Mouse (Mus musculus) lung, postnatal 0 days (tissue): ENCODE measurements around the gene Fam186a. TPM values are rescaled to one million over a fixed set of nuclear protein-coding genes. Genes with fewer than 3 reads are reported as not detected.
"Not testable (repeated sequence)": the region's sequence is repeated elsewhere in the genome, so short reads cannot be mapped to it uniquely, and the experiment has no call there.

ENCODE experiments used
- ATAC-seq: fragments of 200-750 bp; cut with Nextera tagmentation; 2 replicates; pipeline ENCODE4 v1.8.0; 2017; ENCODE audit warnings: moderate library complexity
- DNase-seq: peaks from one replicate; pipeline ENCODE4 v3.0.0-alpha.2; 2016; ENCODE audit warnings: low spot score
- H3K27ac ChIP-seq: fragments of 300-500 bp; sonication (generic); 2 replicates; pipeline ENCODE4 v1.5.1; 2014; ENCODE audit warnings: antibody characterized with exemption, mild to moderate bottlenecking, low read length, mixed read lengths
- H3K27me3 ChIP-seq: fragments of 300-500 bp; sonication (generic); replicated peaks from 2 replicates; pipeline ENCODE4 v1.6.1; 2014; ENCODE audit warnings: low read length, mixed read lengths; ENCODE audit not compliant: insufficient read depth
- H3K36me3 ChIP-seq: fragments of 300-500 bp; sonication (generic); 2 replicates; pipeline ENCODE4 v1.6.1; 2014; ENCODE audit warnings: low read length, mixed read lengths; ENCODE audit not compliant: insufficient read depth
- H3K4me1 ChIP-seq: fragments of 300-500 bp; sonication (generic); 2 replicates; pipeline ENCODE4 v1.6.1; 2014; ENCODE audit warnings: antibody characterized with exemption, low read depth, low read length, mixed read lengths; ENCODE audit not compliant: insufficient read depth
- H3K4me2 ChIP-seq: fragments of 300-500 bp; sonication (generic); replicated peaks from 2 replicates; pipeline ENCODE4 v1.6.1; 2014; ENCODE audit warnings: low read depth, mild to moderate bottlenecking, low read length, moderate library complexity, mixed read lengths
- H3K4me3 ChIP-seq: fragments of 300-500 bp; sonication (generic); 2 replicates; pipeline ENCODE4 v1.5.1; 2014; ENCODE audit warnings: low read depth, low read length
- H3K9ac ChIP-seq: fragments of 300-500 bp; sonication (generic); replicated peaks from 2 replicates; pipeline ENCODE4 v1.6.1; 2014; ENCODE audit warnings: low read depth, mild to moderate bottlenecking
- H3K9me3 ChIP-seq: fragments of 300-500 bp; sonication (generic); 2 replicates; pipeline ENCODE4 v1.6.1; 2016; ENCODE audit warnings: low read length, mixed read lengths
- CTCF ChIP-seq: IDR thresholded peaks from 2 replicates; pipeline ENCODE4 v1.5.1; 2016; ENCODE audit warnings: antibody characterized with exemption, mild to moderate bottlenecking
- EP300 ChIP-seq: IDR thresholded peaks from 2 replicates; pipeline ENCODE4 v1.6.1; 2016; ENCODE audit warnings: antibody characterized with exemption, mild to moderate bottlenecking, control low read depth
- WGBS: fragments of 180-500 bp; shearing (Covaris S2); extraction: QIAGEN DNeasy Blood & Tissue Kit; methylation state at CpG from one replicate; pipeline ENCODE4 v1.1.7; 2014; 5-methylcytosine and 5-hydroxymethylcytosine counted together
- polyA plus RNA-seq: library from polyadenylated mRNA; unstranded; fragments of >200 nt; fragmentation: Nextera tagmentation; extraction: Ambion mirVana; gene quantifications from 2 replicates; pipeline ENCODE4 v1.2.1, GENCODE M21; 2015

Gene Fam186a
- polyA plus RNA-seq, 1 experiment from 2014 or later = 0.01 TPM

DNA sequence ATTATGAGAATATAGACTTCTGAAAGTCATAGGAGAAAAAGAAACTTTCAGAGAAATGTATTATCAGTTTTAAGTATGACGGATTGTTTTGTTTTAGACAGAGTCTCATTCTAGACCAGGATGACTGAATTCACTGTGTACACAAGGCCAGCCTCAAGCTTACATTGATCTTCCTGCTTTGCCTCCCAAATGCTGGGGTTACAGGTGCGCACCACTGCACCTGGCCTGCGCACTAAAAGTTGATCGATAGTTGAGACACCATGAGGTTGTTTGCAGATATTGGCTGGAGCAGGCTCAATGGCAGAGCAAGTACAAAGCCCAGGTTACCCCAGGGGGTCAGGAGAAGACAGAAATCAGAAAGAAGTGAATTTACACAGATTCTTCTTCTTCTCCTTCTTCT, 55.1 kb downstream of the Fam186a start:
- no peaks in the 10 kb centered on the region for H3K4me1 ChIP-seq
- H3K9ac ChIP-seq = no peak overlapping the region
- no peaks in the 10 kb centered on the region for H3K9me3 ChIP-seq
- H3K27me3 ChIP-seq = no peaks in the 10 kb centered on the region
- no peak for ATAC-seq
- no peak for DNase-seq
- H3K27ac ChIP-seq = no peak overlapping the region
- H3K4me2 ChIP-seq = no peak overlapping the region
- H3K4me3 ChIP-seq = no peak overlapping the region
- no peak for TF ChIP-seq EP300
- TF ChIP-seq CTCF = no peak
- WGBS = 90% methylated on average over 4 of the region's 4 CpGs
- no peaks in the 10 kb centered on the region for H3K36me3 ChIP-seq

DNA sequence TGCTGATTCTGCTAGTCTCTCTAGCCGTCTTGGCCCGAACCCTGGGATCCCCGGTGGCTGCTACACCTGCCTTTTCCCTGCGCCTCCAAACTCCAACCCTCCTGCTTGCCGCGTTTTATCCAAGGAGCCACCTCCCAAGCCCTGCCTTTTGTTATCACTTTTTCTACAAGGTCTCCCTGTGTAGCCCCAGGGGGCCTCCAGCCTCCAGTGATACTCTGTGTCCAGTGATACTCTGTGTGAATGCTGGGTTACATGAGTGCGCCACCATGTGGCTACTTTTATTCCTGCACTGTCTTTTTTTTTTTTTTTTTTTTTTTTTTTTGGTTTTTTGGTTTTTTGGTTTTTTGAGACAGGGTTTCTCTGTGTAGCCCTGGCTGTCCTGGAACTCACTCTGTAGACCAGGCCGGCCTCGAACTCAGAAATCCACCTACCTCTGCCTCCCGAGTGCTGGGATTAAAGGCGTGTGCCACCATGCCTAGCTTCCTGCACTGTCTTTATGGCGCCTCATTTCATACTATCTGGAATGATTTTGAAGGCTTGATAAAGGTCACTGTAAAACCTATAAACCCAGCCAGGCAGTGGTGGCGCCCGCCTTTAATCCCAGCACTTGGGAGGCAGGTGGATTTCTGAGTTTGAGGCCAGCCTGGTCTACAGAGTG, 57.4 kb downstream of the Fam186a start:
- 0 out of 2 replicates have a peak, but pooled peaks have one; percentile 37 for ATAC-seq

DNA sequence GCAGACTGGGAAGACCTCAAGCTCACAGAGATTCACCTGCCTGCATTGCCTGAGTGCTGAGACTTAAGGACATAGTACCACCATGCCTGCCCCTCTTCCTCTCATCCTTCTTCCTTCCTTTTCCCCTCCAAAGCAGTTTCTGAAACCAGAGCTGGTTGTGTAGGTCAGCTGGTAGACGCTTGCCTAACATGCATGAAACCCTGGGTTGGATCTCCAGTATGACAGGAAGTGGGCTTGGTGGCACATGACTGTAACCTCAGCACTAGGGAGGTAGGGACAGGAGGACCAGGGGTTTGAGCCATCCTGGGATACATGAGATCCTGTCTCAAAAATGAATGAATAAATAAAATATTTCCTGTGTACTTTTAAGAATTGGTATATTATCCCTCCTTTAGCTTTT, 59.3 kb downstream of the Fam186a start:
- ATAC-seq = no peak

More for the DNA sequence above, 57.4 kb downstream of the Fam186a start:
- TF ChIP-seq CTCF = peak; percentile 70
- not testable (repeated sequence) for H3K36me3 ChIP-seq, H3K27ac ChIP-seq, H3K27me3 ChIP-seq, H3K9ac ChIP-seq, H3K4me1 ChIP-seq, H3K4me3 ChIP-seq, H3K4me2 ChIP-seq, H3K9me3 ChIP-seq
- DNase-seq = peak; percentile 45
- 42% methylated on average over 14 of the region's 14 CpGs for WGBS

DNA sequence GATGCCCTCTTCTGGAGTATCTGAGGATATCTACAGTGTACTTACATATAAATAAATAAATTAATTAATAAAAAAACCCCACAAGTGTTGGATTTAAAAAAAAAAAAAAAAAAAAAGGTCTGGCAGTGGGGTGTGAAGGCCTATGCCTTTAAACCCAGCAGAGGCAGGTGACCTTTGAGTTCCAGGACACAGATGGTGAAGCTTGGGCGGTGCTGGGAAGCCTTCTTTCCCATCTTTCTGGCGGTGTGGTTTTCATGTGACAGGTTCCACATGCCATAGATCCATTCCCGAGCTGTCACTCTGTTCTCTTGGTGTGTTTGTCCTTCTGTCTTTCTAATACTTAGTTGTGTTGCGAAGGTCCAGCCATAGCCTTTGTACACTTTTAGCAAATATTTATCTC, 59.8 kb downstream of the Fam186a start:
- Histone ChIP-seq H3K4me3 (no peak overlapping the region), H3K4me2 (no peak overlapping the region), H3K4me1 (no peaks in the 10 kb centered on the region), H3K9me3 (no peaks in the 10 kb centered on the region), H3K36me3 (no peaks in the 10 kb centered on the region), H3K27me3 (no peaks in the 10 kb centered on the region), H3K27ac (no peak overlapping the region), H3K9ac (no peak overlapping the region)
- no peak for DNase-seq
- no peak for ATAC-seq
- WGBS = 79% methylated on average over 4 of the region's 4 CpGs
- TF ChIP-seq EP300 = no peak
- no peak for TF ChIP-seq CTCF

More for the DNA sequence above, 59.3 kb downstream of the Fam186a start:
- H3K4me1 ChIP-seq = no peaks in the 10 kb centered on the region
- H3K9me3 ChIP-seq = no peaks in the 10 kb centered on the region
- H3K4me2 ChIP-seq = no peak overlapping the region
- no peaks in the 10 kb centered on the region for H3K36me3 ChIP-seq
- DNase-seq = no peak
- no peaks in the 10 kb centered on the region for H3K27me3 ChIP-seq
- TF ChIP-seq CTCF = no peak
- no peak for TF ChIP-seq EP300
- 47% methylated on average over 1 of the region's 1 CpGs for WGBS
- H3K9ac ChIP-seq = no peak overlapping the region
- no peak overlapping the region for H3K4me3 ChIP-seq
- H3K27ac ChIP-seq = no peak overlapping the region

DNA sequence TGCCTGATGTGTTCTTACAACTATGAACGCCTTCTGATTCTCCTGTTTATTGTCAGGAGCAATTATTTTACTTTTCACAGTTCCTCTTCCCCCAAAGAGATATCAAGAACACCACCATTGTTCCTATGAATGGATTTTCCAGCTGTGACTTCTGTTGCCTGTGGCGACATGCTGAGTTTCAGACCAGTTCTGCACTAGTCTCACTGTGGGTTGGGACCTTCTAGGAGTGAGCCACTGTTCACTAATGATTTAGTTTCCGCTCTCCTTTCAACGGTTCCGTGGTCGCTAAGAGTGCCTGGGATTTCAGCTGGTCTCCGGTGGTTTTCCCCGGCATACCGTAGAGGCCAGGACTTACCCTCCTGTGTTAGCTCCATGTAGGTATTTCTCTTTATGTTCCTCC, 62.0 kb downstream of the Fam186a start:
- DNase-seq = no peak
- Histone ChIP-seq H3K4me1 (no peaks in the 10 kb centered on the region), H3K4me3 (no peak overlapping the region), H3K36me3 (no peaks in the 10 kb centered on the region), H3K27me3 (no peaks in the 10 kb centered on the region), H3K4me2 (no peak overlapping the region), H3K9ac (no peak overlapping the region), H3K9me3 (no peaks in the 10 kb centered on the region), H3K27ac (no peak overlapping the region)
- WGBS = 77% methylated on average over 9 of the region's 9 CpGs
- no peak for TF ChIP-seq EP300
- no peak for TF ChIP-seq CTCF
- ATAC-seq = no peak

DNA sequence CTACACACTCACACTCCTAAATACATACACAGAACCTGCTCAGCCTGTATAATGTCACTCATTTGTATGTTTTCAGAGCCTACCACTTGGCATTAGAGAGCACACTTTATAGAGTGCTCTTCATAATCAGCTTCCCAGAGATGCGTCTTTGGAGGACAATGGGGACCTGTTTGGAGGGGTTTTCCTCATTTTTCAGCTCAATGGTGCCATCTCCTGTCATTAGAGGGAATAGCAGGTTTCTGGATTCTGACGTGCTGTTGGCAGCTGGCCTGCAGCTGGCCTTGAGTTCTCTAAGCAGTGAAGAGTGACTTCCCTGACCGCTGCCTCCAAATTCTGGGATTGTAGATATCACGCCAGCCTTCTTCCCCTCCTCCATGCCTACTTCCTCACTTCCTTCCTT, 62.5 kb downstream of the Fam186a start:
- no peak for TF ChIP-seq EP300
- peak; percentile 94 for TF ChIP-seq CTCF
- no peaks in the 10 kb centered on the region for H3K36me3 ChIP-seq
- H3K9ac ChIP-seq = no peak overlapping the region
- peak; percentile 91 for DNase-seq
- H3K27ac ChIP-seq = no peak overlapping the region
- H3K4me2 ChIP-seq = no peak overlapping the region
- no peaks in the 10 kb centered on the region for H3K27me3 ChIP-seq
- peak; percentile 68 for ATAC-seq
- 2% methylated on average over 4 of the region's 4 CpGs for WGBS
- H3K4me1 ChIP-seq = no peaks in the 10 kb centered on the region
- H3K4me3 ChIP-seq = no peak overlapping the region
- no peaks in the 10 kb centered on the region for H3K9me3 ChIP-seq

DNA sequence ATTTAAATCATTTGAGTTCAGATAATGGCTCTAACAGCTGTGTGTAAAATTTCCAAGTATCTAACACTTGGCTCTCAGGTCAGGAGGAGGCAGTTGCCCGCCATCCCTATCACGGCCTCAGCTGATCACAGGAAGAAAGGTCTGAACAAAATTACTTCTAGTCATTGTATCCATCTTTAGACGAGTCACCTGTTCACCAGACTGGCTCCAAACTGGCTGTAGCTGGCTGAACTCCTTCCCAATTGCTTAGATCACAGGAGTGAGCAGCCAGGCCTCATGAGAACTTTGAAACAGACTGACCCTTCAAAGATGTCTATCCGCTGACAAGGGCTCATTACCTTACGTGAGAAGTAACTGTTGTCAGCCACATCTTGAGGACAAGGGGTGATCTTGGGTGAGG, 63.6 kb downstream of the Fam186a start:
- ATAC-seq (no peak), DNase-seq (no peak)
- H3K27ac ChIP-seq = no peak overlapping the region
- 68% methylated on average over 5 of the region's 5 CpGs for WGBS
- H3K9ac ChIP-seq = no peak overlapping the region
- no peak for TF ChIP-seq CTCF
- no peak for TF ChIP-seq EP300
- no peak overlapping the region for H3K4me3 ChIP-seq
- H3K36me3 ChIP-seq = no peaks in the 10 kb centered on the region
- H3K27me3 ChIP-seq = no peaks in the 10 kb centered on the region
- H3K9me3 ChIP-seq = no peaks in the 10 kb centered on the region
- no peak overlapping the region for H3K4me2 ChIP-seq
- no peaks in the 10 kb centered on the region for H3K4me1 ChIP-seq
